Mouse (Mus musculus) liver, embryonic 12.5 days (tissue): ENCODE measurements around the gene Nrm. TPM values are rescaled to one million over a fixed set of nuclear protein-coding genes. Genes with fewer than 3 reads are reported as not detected.
"Not testable (repeated sequence)": the region's sequence is repeated elsewhere in the genome, so short reads cannot be mapped to it uniquely, and the experiment has no call there.

ENCODE experiments used
- ATAC-seq: fragments of 200-750 bp; cut with Nextera tagmentation; 2 replicates; pipeline ENCODE4 v1.8.0; 2017; ENCODE audit warnings: moderate number of reproducible peaks, mild to moderate bottlenecking, moderate library complexity
- H3K27ac ChIP-seq: fragments of 300-500 bp; sonication (generic); 2 replicates; pipeline ENCODE4 v1.5.1; 2016; ENCODE audit warnings: mild to moderate bottlenecking
- H3K27me3 ChIP-seq: fragments of 300-500 bp; sonication (generic); replicated peaks from 2 replicates; pipeline ENCODE4 v1.6.1; 2016; ENCODE audit warnings: mild to moderate bottlenecking, moderate library complexity
- H3K36me3 ChIP-seq: fragments of 300-500 bp; sonication (generic); 2 replicates; pipeline ENCODE4 v1.6.1; 2016; ENCODE audit warnings: mild to moderate bottlenecking, moderate library complexity
- H3K4me1 ChIP-seq: fragments of 300-500 bp; sonication (generic); 2 replicates; pipeline ENCODE4 v1.6.1; 2016
- H3K4me2 ChIP-seq: fragments of 300-500 bp; sonication (generic); 2 replicates; pipeline ENCODE4 v1.6.1; 2016; ENCODE audit warnings: mild to moderate bottlenecking, moderate library complexity
- H3K4me3 ChIP-seq: fragments of 300-500 bp; sonication (generic); 2 replicates; pipeline ENCODE4 v1.5.1; 2016; ENCODE audit warnings: mild to moderate bottlenecking, moderate library complexity
- H3K9ac ChIP-seq: fragments of 300-500 bp; sonication (generic); 2 replicates; pipeline ENCODE4 v1.6.1; 2016; ENCODE audit warnings: mild to moderate bottlenecking, moderate library complexity
- H3K9me3 ChIP-seq: fragments of 300-500 bp; sonication (generic); replicated peaks from 2 replicates; pipeline ENCODE4 v1.6.1; 2016; ENCODE audit warnings: mild to moderate bottlenecking, moderate library complexity
- WGBS: fragments of 180-500 bp; shearing (Covaris S2); methylation state at CpG from one replicate; pipeline ENCODE4 v1.1.7; 2016; ENCODE audit not compliant: insufficient replicate concordance; 5-methylcytosine and 5-hydroxymethylcytosine counted together
- polyA plus RNA-seq: library from polyadenylated mRNA; unstranded; fragments of >200 nt; fragmentation: Nextera tagmentation; extraction: Ambion mirVana; gene quantifications from 2 replicates; pipeline ENCODE4 v1.2.1, GENCODE M21; 2016

The Nrm gene
- polyA plus RNA-seq, 1 experiment from 2014 or later = 29.8 TPM

- Histone ChIP-seq H3K9ac (peak overlapping the region; percentile 94), H3K27ac (peak overlapping the region; percentile 96), H3K4me1 (peaks cover 67% of the 10 kb centered on the region), H3K9me3 (no peaks in the 10 kb centered on the region), H3K4me3 (peak overlapping the region; percentile 74), H3K4me2 (peak overlapping the region; percentile 83), H3K36me3 (peaks cover 54% of the 10 kb centered on the region), H3K27me3 (no peaks in the 10 kb centered on the region)
- ATAC-seq = no peak
- 8% methylated on average over 24 of the region's 24 CpGs for WGBS
Measured at GRCm38 (mm10) chr17:35836178-35836965, 24.7 kb upstream of the Nrm start.

GRCm38 (mm10) chr17:35836991-35837422 lies 24.1 kb upstream of the Nrm start:
- Histone ChIP-seq H3K36me3 (peaks cover 49% of the 10 kb centered on the region), H3K4me1 (peaks cover 71% of the 10 kb centered on the region), H3K27me3 (no peaks in the 10 kb centered on the region), H3K4me3 (peak overlapping the region; percentile 74), H3K9me3 (no peaks in the 10 kb centered on the region), H3K9ac (peak overlapping the region; percentile 94), H3K27ac (peak overlapping the region; percentile 96), H3K4me2 (peak overlapping the region; percentile 83)
- WGBS = 0% methylated on average over 25 of the region's 25 CpGs
- peak; percentile 25 for ATAC-seq

GRCm38 (mm10) chr17:35837487-35837886 lies 23.6 kb upstream of the Nrm start:
- WGBS = under 1% methylated on average over 18 of the region's 18 CpGs
- H3K27me3 ChIP-seq = no peaks in the 10 kb centered on the region
- no peak for ATAC-seq
- H3K9me3 ChIP-seq = no peaks in the 10 kb centered on the region
- peak overlapping the region; percentile 96 for H3K27ac ChIP-seq
- peak overlapping the region; percentile 83 for H3K4me2 ChIP-seq
- H3K9ac ChIP-seq = peak overlapping the region; percentile 94
- H3K4me3 ChIP-seq = peak overlapping the region; percentile 74
- H3K4me1 ChIP-seq = peaks cover 74% of the 10 kb centered on the region
- H3K36me3 ChIP-seq = peaks cover 44% of the 10 kb centered on the region

- WGBS = under 1% methylated on average over 29 of the region's 29 CpGs
- Histone ChIP-seq H3K4me2 (peak within 1 kb of the TSS; percentile 83), H3K9me3 (no peaks in the 10 kb centered on the region), H3K4me3 (peak within 1 kb of the TSS; percentile 74), H3K27ac (peak within 1 kb of the TSS; percentile 96), H3K9ac (peak within 1 kb of the TSS; percentile 94), H3K36me3 (peaks cover 38% of the 10 kb centered on the region), H3K4me1 (peaks cover 74% of the 10 kb centered on the region), H3K27me3 (no peaks in the 10 kb centered on the region)
- ATAC-seq = peak; percentile 73
Measured at GRCm38 (mm10) chr17:35838122-35838544, 23.0 kb upstream of the Nrm start, which contains the start of gene Tubb5. TSS of gene Tubb5 (minus strand) at chr17:35838306.

DNA sequence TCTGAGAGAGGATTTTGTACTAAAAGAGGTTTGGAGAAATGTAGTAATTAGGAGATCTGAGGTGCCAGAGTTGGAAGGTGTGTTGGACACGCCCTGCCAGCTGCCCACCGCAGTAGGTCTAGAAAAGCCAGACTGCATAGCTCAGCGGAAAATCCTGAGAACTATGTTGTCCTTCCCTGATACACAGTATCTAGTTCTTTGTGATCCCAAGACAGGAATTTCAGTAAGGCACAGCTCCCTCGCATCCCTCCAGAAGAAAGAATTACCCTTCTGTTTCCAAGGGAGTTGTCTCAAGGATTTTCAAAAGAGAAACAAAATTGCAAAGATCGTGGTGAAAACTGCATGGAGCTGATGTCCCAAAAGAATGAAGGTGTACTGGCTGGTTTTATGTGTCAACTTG lies 22.5 kb upstream of the Nrm start:
- Histone ChIP-seq H3K4me1 (peaks cover 72% of the 10 kb centered on the region), H3K27me3 (no peaks in the 10 kb centered on the region), H3K9ac (peak overlapping the region; percentile 76), H3K4me2 (peak overlapping the region; percentile 83), H3K36me3 (peaks cover 34% of the 10 kb centered on the region), H3K9me3 (no peaks in the 10 kb centered on the region), H3K27ac (peak overlapping the region; percentile 96), H3K4me3 (peak overlapping the region; percentile 74)
- WGBS = 1% methylated on average over 5 of the region's 5 CpGs
- ATAC-seq = no peak

GRCm38 (mm10) chr17:35839002-35839401 lies 22.1 kb upstream of the Nrm start:
- H3K4me3 ChIP-seq = peak overlapping the region; percentile 74
- not testable (repeated sequence) for H3K9me3 ChIP-seq, ATAC-seq, H3K27me3 ChIP-seq
- H3K4me1 ChIP-seq = peaks cover 68% of the 10 kb centered on the region
- peak overlapping the region; percentile 96 for H3K27ac ChIP-seq
- H3K36me3 ChIP-seq = peaks cover 33% of the 10 kb centered on the region
- H3K4me2 ChIP-seq = peak overlapping the region; percentile 83
- peak overlapping the region; percentile 76 for H3K9ac ChIP-seq
- 67% methylated on average over 3 of the region's 3 CpGs for WGBS

DNA sequence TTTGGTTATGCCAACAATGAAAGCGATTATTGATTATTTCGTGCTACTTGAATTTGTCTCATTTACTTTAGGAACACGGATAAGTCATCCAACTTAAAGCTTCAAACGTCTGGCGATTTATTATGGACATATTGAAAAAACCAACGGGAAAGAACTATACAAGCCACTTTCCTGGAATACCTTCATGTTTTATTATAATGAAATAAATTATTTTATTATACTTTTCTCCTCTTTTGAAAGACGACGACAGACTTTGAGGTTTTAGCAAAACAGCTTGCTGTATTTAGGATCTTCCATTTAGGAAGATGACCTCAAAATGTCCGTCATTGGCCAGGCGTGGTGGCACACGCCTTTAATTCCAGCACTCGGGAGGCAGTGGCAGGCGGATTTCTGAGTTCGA lies 20.6 kb upstream of the Nrm start:
- H3K4me3 ChIP-seq = peak overlapping the region; percentile 73
- H3K27me3 ChIP-seq = no peaks in the 10 kb centered on the region
- peaks cover 32% of the 10 kb centered on the region for H3K36me3 ChIP-seq
- peak overlapping the region; percentile 96 for H3K27ac ChIP-seq
- WGBS = 38% methylated on average over 14 of the region's 14 CpGs
- no peak for ATAC-seq
- H3K9me3 ChIP-seq = no peaks in the 10 kb centered on the region
- peaks cover 52% of the 10 kb centered on the region for H3K4me1 ChIP-seq
- H3K9ac ChIP-seq = peak overlapping the region; percentile 58
- H3K4me2 ChIP-seq = peak overlapping the region; percentile 80

GRCm38 (mm10) chr17:35841076-35841950 lies 19.8 kb upstream of the Nrm start, which contains the start of gene Mdc1:
TSS of gene Mdc1 (plus strand) at chr17:35841515.
- no peaks in the 10 kb centered on the region for H3K27me3 ChIP-seq
- H3K4me1 ChIP-seq = peaks cover 45% of the 10 kb centered on the region
- H3K9ac ChIP-seq = peak within 1 kb of the TSS; percentile 80
- no peaks in the 10 kb centered on the region for H3K9me3 ChIP-seq
- peaks cover 32% of the 10 kb centered on the region for H3K36me3 ChIP-seq
- peak; percentile 87 for ATAC-seq
- H3K4me3 ChIP-seq = peak within 1 kb of the TSS; percentile 73
- H3K27ac ChIP-seq = peak within 1 kb of the TSS; percentile 96
- H3K4me2 ChIP-seq = peak within 1 kb of the TSS; percentile 80
- under 1% methylated on average over 59 of the region's 59 CpGs for WGBS

GRCm38 (mm10) chr17:35842006-35842405 lies 19.1 kb upstream of the Nrm start:
- Histone ChIP-seq H3K9ac (peak overlapping the region; percentile 80), H3K9me3 (no peaks in the 10 kb centered on the region), H3K4me3 (peak overlapping the region; percentile 73), H3K36me3 (peaks cover 33% of the 10 kb centered on the region), H3K4me1 (peaks cover 40% of the 10 kb centered on the region), H3K27me3 (no peaks in the 10 kb centered on the region), H3K27ac (peak overlapping the region; percentile 94), H3K4me2 (peak overlapping the region; percentile 80)
- 8% methylated on average over 11 of the region's 11 CpGs for WGBS
- no peak for ATAC-seq

- no peak overlapping the region for H3K9ac ChIP-seq
- H3K27ac ChIP-seq = no peak overlapping the region
- H3K27me3 ChIP-seq = no peaks in the 10 kb centered on the region
- 82% methylated on average over 3 of the region's 3 CpGs for WGBS
- no peak overlapping the region for H3K4me3 ChIP-seq
- H3K4me1 ChIP-seq = peaks cover 43% of the 10 kb centered on the region
- H3K4me2 ChIP-seq = no peak overlapping the region
- no peaks in the 10 kb centered on the region for H3K9me3 ChIP-seq
- no peak for ATAC-seq
- H3K36me3 ChIP-seq = peaks cover 48% of the 10 kb centered on the region
Measured at GRCm38 (mm10) chr17:35843514-35843913, 17.6 kb upstream of the Nrm start.

DNA sequence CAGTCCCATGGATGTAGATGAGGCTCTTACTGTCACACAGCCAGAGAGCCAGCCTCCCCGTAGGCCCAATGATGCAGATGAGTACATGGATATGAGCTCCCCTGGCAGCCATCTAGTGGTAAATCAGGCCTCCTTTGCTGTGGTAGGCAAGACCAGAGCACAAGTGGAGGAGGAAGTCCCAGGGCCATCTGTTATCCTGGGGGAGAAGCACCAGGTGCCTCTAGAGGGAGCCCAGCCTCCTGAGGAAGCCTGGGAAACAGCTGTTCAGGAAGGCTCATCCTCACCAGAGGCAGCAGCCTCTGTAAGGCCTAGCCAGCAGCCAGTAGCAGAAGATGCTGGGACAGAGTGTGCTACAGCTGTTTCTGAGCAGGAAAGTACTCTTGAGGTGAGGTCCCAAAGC lies 13.0 kb upstream of the Nrm start:
- H3K27me3 ChIP-seq = no peaks in the 10 kb centered on the region
- ATAC-seq = no peak
- WGBS = 74% methylated on average over 1 of the region's 1 CpGs

More for the DNA sequence above, 13.0 kb upstream of the Nrm start:
- Histone ChIP-seq H3K36me3 (peaks cover 94% of the 10 kb centered on the region), H3K9ac (no peak overlapping the region), H3K4me3 (no peak overlapping the region), H3K9me3 (no peaks in the 10 kb centered on the region), H3K4me1 (peaks cover 35% of the 10 kb centered on the region), H3K27ac (no peak overlapping the region), H3K4me2 (no peak overlapping the region)
